Comparison of ENCODE assay signal across 8 mouse cellular contexts in genomic region chr9:56089778-56090520, GRCm38 (mm10). TPM values are rescaled to one million over a fixed set of nuclear protein-coding genes. Genes with fewer than 3 reads are reported as not detected.
DNase-seq lines count a peak whose midpoint lies in the region; ATAC-seq lines count a peak whose summit lies in the region.

Pstpip1 (plus strand) TSS chr9:56089962.

- 26% methylated on average over 22 of the region's 22 CpGs for WGBS in hindbrain, embryonic 15.5 days

- H3K4me1 ChIP-seq in hindbrain, embryonic 15.5 days (replicated peaks): peaks cover 7% of the 10 kb centered on the region; the same call in 1 of the 2 replicates

- peak within 1 kb of the TSS; percentile 35 for H3K4me2 ChIP-seq in hindbrain, embryonic 15.5 days

- no peaks in the 10 kb centered on the region for H3K9me3 ChIP-seq in hindbrain, embryonic 15.5 days

- H3K36me3 ChIP-seq in hindbrain, embryonic 15.5 days: no peaks in the 10 kb centered on the region

- DNase-seq in NIH3T3 (ENCODE audit: low read depth): peak; percentile 81
- DNase-seq in cerebellum, postnatal 36 days: peak; percentile 23 to 53
- peak; percentile 45 to 68 for DNase-seq in gastrocnemius, adult 8-10 months (ENCODE audit: low spot score in 2 of 2)
- DNase-seq in left cerebral cortex, adult 18-20 months (ENCODE audit: low spot score in 2 of 2): peak; percentile 48 to 59
- peak; percentile 74 to 82 for DNase-seq in lung, postnatal 4 days
- DNase-seq in right cerebral cortex, adult 18-20 months: peak; percentile 60
- DNase-seq in urinary bladder, adult 2 months (ENCODE audit: low spot score): peak; percentile 44

- H3K9ac ChIP-seq in hindbrain, embryonic 15.5 days: no peak within 1 kb of the TSS

- peak within 1 kb of the TSS; percentile 61; the same call in 1 of the 2 replicates for H3K27ac ChIP-seq in hindbrain, embryonic 15.5 days (replicated peaks)

- no peaks in the 10 kb centered on the region for H3K27me3 ChIP-seq in hindbrain, embryonic 15.5 days

- no peak within 1 kb of the TSS for H3K4me3 ChIP-seq in hindbrain, embryonic 15.5 days

- ATAC-seq in hindbrain, embryonic 15.5 days (ENCODE audit: low FRiP score, low read depth): peak; percentile 79

RNA-seq across cellular contexts. Expression of gene Pstpip1, which starts in this region (rescaled TPM):
- total RNA-seq in gastrocnemius, adult 8-10 months (2022): under 1 TPM; 0.17 to 0.83 (median 0.32) TPM
- 0.87 and 1.2 TPM in 2 replicates for polyA plus RNA-seq in hindbrain, embryonic 15.5 days (2015; fragmentation: Nextera tagmentation; extraction: Ambion mirVana)
- 1 to 10 TPM; 2.3 to 2.8 TPM for total RNA-seq in left cerebral cortex, adult 18-20 months (2021)
- polyA plus RNA-seq in urinary bladder, adult 2 months (2012; rRNA removed): 7.7 and 8.4 TPM in 2 replicates

Comparison
In these comparisons a context has a peak if more than half of its experiments do, and no peak if none do; other contexts are left out.
1. Peak in DNase-seq in gastrocnemius, adult 8-10 months; RNA of the gene not detected or under 1 TPM.